Mouse (Mus musculus) stomach, postnatal 0 days (tissue): Measurements from ENCODE around the gene Fanca.

Experiments used
- CTCF ChIP-seq: IDR thresholded peaks from 2 replicates; pipeline ENCODE4 v1.5.1; 2016; ENCODE audit warnings: antibody characterized with exemption, low read depth, mild to moderate bottlenecking, moderate library complexity
- EP300 ChIP-seq: optimal IDR thresholded peaks from 2 replicates; pipeline ENCODE3; 2016; ENCODE audit warnings: antibody characterized with exemption

GRCm38 (mm10) chr8:123348237-123348843 is 30.0 kb upstream of the Fanca start:
- no peak for TF ChIP-seq CTCF
- TF ChIP-seq EP300 = no peak
